Mouse (Mus musculus): ENCODE data around the gene Prrg3. TPM values are rescaled to one million over a fixed set of nuclear protein-coding genes. Genes with fewer than 3 reads are reported as not detected.

The Prrg3 gene
- not detected in 4 replicates for total RNA-seq (2023)

DNA sequence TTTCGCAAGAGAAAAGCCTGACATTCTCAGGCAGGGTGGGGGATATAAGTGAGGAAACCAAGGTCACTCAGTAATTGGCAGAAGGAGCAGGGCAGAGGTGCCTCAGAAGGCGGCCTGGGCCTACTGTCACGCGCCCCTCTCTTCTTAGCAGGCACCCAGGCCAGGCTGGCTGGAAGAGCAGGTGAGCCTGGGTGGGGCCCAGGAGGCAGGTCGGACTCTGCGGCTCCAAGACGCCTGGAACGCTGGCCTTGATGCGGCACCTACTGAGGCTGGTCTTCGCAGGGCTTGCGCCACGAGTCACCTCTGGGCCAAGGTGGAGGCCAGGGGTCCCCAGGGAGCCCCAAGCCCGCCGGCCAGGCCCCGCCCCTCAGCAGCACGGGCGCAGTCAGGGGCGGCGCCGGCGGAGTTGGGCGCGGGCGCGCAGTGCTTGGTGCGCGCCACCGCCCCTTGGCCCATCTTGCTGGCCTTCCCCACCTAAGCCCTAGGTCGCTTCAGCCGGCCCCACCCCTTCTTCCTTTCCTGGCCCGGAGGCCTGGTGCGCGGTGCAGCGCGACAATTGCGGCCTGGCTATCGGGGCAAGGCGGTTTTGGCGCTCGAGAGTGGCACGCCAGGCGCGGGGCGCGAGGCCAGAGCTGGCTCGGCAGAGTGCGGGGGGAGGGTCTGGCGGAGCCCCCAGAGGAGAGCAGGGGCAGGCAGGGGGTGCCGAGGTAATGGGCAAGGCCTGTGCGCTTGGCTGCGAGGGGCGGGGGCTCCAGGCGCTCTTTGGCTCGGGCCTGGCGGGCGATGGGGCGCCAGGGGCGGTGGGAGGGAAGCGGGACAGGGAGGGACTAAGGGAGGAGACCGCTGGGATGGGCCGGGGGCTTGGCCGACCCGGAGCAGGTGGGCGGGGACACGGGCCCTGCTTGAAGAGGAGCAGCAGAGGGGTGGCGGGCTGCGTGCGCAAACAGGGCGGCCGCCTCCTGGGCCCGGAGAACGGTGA lies at the start of gene Prrg3:
Prrg3 (plus strand) TSS at position 552 of the 979 bp plus-strand sequence.

GRCm38 (mm10) chrX:71972686-71973085 lies 10.3 kb downstream of the Prrg3 start, which contains the start of gene Fate1:
TSS of gene Fate1 (plus strand) at chrX:71972986.

GRCm38 (mm10) chrX:71991549-71991948 lies 29.1 kb downstream of the Prrg3 start, which contains the start of gene Cnga2:
TSS of gene Cnga2 (plus strand) at chrX:71991849.

Other genes starting within 250 kb of the Prrg3 start
- gene Vma21, start 146.7 kb upstream of the Prrg3 start, total RNA-seq (2023) = 21.0 to 34.8 TPM (median 27.3 TPM) in 4 replicates
- not detected in 4 replicates for gene Gm1141, start 41.6 kb upstream of the Prrg3 start, total RNA-seq (2023)
- gene Fate1, start 10.4 kb downstream of the Prrg3 start, total RNA-seq (2023) = not detected in 4 replicates
- not detected in 4 replicates for gene Cnga2, start 29.2 kb downstream of the Prrg3 start, total RNA-seq (2023)

Data from B cell, adult 62 days (primary cell).